Mouse (Mus musculus) C2C12 (cell line): ENCODE measurements around the gene Tex19.1.

Source experiments
- CEBPB ChIP-seq: IDR thresholded peaks from one replicate; pipeline ENCODE4 v1.6.1; 2011; ENCODE audit warnings: low read depth, mild to moderate bottlenecking, control low read depth, moderate library complexity
- CTCF ChIP-seq: IDR thresholded peaks from one replicate; pipeline ENCODE4 v1.5.1; 2011; ENCODE audit not compliant: control insufficient read depth, insufficient read depth, insufficient read length

- TF ChIP-seq CTCF = no peak
- TF ChIP-seq CEBPB = no peak
These were observed 36.0 kb upstream of the Tex19.1 start for GRCm38 (mm10) chr11:121109986-121110385.
